Mouse (Mus musculus) testis, postnatal 14 days (tissue): Measurements from ENCODE around the gene Unc79.
A peak's percentile ranks its signal among the peaks of the same experiment; 100 is the strongest.

Experiments
- DNase-seq: peaks from one replicate; pipeline ENCODE4 v3.0.0; 2021; ENCODE audit warnings: low spot score

The Unc79 gene

GRCm38 (mm10) chr12:103128914-103129313 is 180.3 kb downstream of the Unc79 start:
- DNase-seq, result no peak

GRCm38 (mm10) chr12:103129395-103130248 is 181.0 kb downstream of the Unc79 start:
- DNase-seq, result no peak

- no peak for DNase-seq
These were observed 182.8 kb downstream of the Unc79 start for GRCm38 (mm10) chr12:103131419-103131818.

- peak; percentile 11 for DNase-seq
These were observed 193.9 kb downstream of the Unc79 start for GRCm38 (mm10) chr12:103142550-103143010.

- peak; percentile 21 for DNase-seq
These were observed 195.3 kb downstream of the Unc79 start for GRCm38 (mm10) chr12:103143798-103144565.

- no peak for DNase-seq
These were observed 201.6 kb downstream of the Unc79 start for GRCm38 (mm10) chr12:103150247-103150646.

GRCm38 (mm10) chr12:103154927-103155326 is 206.3 kb downstream of the Unc79 start:
- peak; percentile 20 for DNase-seq

GRCm38 (mm10) chr12:103155406-103155805 is 206.7 kb downstream of the Unc79 start:
- DNase-seq, result no peak

GRCm38 (mm10) chr12:103157129-103157910 is 208.7 kb downstream of the Unc79 start:
- no peak for DNase-seq

GRCm38 (mm10) chr12:103159016-103159415 is 210.4 kb downstream of the Unc79 start:
- no peak for DNase-seq

GRCm38 (mm10) chr12:103160721-103161120 is 212.1 kb downstream of the Unc79 start:
- no peak for DNase-seq

- no peak for DNase-seq
These were observed 214.9 kb downstream of the Unc79 start for GRCm38 (mm10) chr12:103163596-103163995.

GRCm38 (mm10) chr12:103164101-103165030 is 215.7 kb downstream of the Unc79 start:
- no peak for DNase-seq

- DNase-seq, result no peak
These were observed 220.2 kb downstream of the Unc79 start for GRCm38 (mm10) chr12:103168892-103169291.

- DNase-seq, result no peak
These were observed 234.4 kb downstream of the Unc79 start for GRCm38 (mm10) chr12:103183057-103183456.

GRCm38 (mm10) chr12:103187020-103187419 is 238.4 kb downstream of the Unc79 start:
- DNase-seq, result no peak

GRCm38 (mm10) chr12:103188223-103188622 is 239.6 kb downstream of the Unc79 start:
- no peak for DNase-seq

- no peak for DNase-seq
These were observed 241.1 kb downstream of the Unc79 start for GRCm38 (mm10) chr12:103189771-103190170.

GRCm38 (mm10) chr12:103192996-103193395 is 244.3 kb downstream of the Unc79 start:
- DNase-seq, result no peak

- no peak for DNase-seq
These were observed 254.2 kb downstream of the Unc79 start for GRCm38 (mm10) chr12:103202592-103203544.
